Mouse (Mus musculus): ENCODE data around the gene Scube1. TPM values are rescaled to one million over a fixed set of nuclear protein-coding genes. Genes with fewer than 3 reads are reported as not detected.

Gene Scube1
- polyA plus RNA-seq, 1 experiment from 2014 or later = 33.6 TPM

DNA sequence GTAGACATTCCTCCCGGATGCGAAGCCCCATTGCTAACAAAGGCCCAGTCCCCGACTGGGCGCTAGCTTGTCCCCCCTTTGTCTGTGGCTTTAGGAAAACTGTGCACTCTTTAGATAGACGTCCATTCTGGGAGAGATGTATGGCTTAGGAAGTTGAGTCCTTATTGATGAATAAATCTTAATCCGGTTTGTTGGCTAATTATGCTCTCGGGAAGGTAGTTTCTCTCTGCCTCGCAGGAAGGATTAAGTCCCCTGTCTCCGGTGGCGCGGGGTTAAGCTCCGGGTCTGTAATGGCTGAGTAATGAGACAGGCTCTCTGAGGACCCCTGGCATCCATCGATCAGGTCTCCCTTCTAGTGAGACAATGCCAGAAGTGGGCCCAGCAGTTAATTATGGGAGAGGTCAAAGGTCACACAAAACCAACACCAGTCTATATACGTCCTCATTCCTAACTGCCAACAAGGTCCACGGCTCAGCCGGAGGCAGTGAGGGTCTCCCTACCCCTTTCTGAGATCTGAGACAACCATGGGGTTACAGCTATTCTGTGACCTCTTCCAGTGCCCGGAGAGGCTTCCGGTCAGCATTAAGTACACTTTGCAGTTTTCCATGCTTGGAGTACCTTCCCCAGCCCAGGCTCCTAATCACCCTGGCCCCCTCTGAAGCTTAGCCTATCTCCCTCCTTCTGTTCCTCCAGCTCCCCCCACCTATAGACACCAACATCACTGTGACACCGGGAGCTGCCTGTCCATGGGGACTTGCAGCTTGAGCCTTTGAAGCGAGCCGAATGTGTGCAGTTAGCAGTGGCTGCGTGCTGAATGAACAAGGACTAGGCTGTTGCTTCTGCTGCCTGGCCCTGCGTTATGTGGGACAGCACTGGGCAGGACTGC lies 14.7 kb downstream of the Scube1 start:
- WGBS = 17% methylated on average over 23 of the region's 23 CpGs
- ATAC-seq (ENCODE audit: insufficient number of reproducible peaks, insufficient read depth, low FRiP score, low TSS enrichment, low read depth) = no peak
- Histone ChIP-seq H3K27ac (no peak overlapping the region), H3K9me3 (no peaks in the 10 kb centered on the region), H3K9ac (replicated peaks) (0 out of 2 replicates have a peak overlapping the region, but pooled peaks have one; percentile 4), H3K4me1 (replicated peaks) (peaks cover 58% of the 10 kb centered on the region), H3K4me3 (replicated peaks) (no peak overlapping the region), H3K36me3 (no peaks in the 10 kb centered on the region), H3K27me3 (peaks cover 16% of the 10 kb centered on the region; the same call in 1 of the 2 replicates), H3K4me2 (no peak overlapping the region)

DNA sequence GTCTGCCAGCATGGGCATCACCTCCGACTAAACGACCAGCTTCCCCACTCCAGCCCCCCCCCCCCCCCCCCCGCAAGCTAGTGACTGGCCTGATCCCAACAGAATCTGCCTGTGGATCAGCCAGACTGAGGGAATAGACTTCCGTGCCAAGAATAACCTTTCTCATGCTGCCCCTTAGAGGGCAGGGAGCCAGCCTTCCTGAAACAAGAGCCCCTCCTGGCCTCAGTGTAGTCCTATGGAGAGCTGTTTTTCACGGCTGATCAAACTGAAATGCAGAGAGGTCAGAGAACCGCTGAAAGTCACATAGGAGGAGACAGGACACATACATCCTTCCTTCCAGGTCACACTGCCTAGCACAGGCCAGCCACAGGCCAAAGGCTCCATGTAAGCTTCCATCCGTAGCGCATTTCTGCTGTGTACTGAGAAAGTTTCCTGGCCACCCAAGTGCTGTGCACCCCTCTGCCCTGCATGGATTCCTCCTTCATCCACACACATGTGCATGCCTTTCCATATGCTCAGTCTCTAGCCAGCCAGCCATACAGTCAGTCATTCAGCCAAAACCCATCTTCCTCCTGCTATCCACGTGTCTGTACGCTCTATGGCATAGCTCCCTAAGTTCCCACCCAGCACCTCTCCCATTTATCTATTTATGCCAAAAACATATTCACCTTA lies 18.2 kb downstream of the Scube1 start:
- H3K36me3 ChIP-seq = peaks cover 20% of the 10 kb centered on the region; the same call in 1 of the 2 replicates
- H3K9me3 ChIP-seq = 0 out of 2 replicates have a peak, but pooled peaks cover 4% of the 10 kb centered on the region
- H3K9ac ChIP-seq (replicated peaks) = no peak overlapping the region; the same call in 1 of the 2 replicates
- peaks cover 30% of the 10 kb centered on the region for H3K4me1 ChIP-seq (replicated peaks)
- H3K4me2 ChIP-seq = no peak overlapping the region
- ATAC-seq (ENCODE audit: insufficient number of reproducible peaks, insufficient read depth, low FRiP score, low TSS enrichment, low read depth) = no peak
- H3K27ac ChIP-seq = peak overlapping the region; percentile 45; the same call in 1 of the 2 replicates
- H3K4me3 ChIP-seq (replicated peaks) = no peak overlapping the region
- WGBS = 46% methylated on average over 10 of the region's 10 CpGs
- peaks cover 8% of the 10 kb centered on the region; the same call in 1 of the 2 replicates for H3K27me3 ChIP-seq

DNA sequence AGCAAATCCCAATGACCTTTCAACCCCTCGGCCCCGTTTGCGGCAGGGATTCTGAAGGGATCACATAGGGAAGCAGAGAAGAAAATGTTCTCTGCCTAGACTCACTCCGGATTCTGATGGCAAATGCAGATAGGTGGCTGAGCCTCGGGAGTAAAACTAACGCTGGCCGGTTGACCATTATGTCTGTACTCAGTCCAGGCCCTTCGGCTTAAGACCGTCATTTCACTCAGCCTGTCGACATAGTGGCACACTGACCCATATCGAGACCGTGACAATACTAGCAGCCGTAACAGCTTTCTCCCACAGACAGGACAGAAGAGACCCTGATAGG lies 24.3 kb downstream of the Scube1 start:
- Histone ChIP-seq H3K4me3 (replicated peaks) (no peak overlapping the region), H3K27ac (peak overlapping the region; percentile 74), H3K27me3 (no peaks in the 10 kb centered on the region; the same call in 1 of the 2 replicates), H3K9me3 (0 out of 2 replicates have a peak, but pooled peaks cover 4% of the 10 kb centered on the region), H3K4me1 (replicated peaks) (peaks cover 56% of the 10 kb centered on the region), H3K36me3 (peaks cover 20% of the 10 kb centered on the region; the same call in 1 of the 2 replicates), H3K9ac (replicated peaks) (0 out of 2 replicates have a peak overlapping the region, but pooled peaks have one; percentile 31), H3K4me2 (peak overlapping the region; percentile 13; the same call in 1 of the 2 replicates)
- no peak for ATAC-seq (ENCODE audit: insufficient number of reproducible peaks, insufficient read depth, low FRiP score, low TSS enrichment, low read depth)
- 38% methylated on average over 13 of the region's 13 CpGs for WGBS

DNA sequence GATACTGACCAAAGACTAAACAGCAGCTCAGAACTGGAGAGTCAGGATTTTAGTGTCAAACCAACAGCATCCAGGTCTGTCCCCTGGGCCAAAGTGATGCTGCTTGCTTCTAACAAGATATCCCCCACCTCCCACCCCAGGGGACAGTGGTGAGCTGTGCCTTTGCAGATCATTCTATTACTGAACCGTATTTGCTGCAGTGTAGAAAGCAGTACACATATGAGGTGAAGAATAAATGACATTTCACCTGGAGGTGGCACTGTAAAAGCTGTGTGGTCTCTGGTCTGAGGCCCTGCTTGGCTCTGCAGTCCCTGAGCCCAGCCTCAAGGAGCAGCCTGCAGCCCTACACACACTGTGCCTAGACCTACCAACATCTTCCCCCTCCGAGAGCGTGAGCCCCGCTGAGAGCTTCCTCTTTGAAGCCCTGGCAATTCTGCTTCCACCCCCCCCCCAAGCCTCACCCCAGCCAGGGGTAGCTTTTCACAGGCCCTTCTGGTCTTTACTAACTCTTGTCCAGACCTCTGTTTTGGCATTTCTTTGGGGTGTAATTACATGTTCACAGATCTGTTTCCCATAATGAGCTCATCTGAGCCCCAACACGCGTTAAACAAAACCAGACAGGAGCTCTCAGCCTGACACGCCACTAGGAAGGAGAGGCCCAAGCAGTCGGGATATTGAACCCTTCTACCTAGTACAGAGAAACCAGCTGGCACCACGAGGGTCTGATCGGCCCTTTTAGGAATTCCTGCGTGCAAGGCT lies 24.8 kb downstream of the Scube1 start:
- H3K36me3 ChIP-seq = peaks cover 20% of the 10 kb centered on the region; the same call in 1 of the 2 replicates
- 0 out of 2 replicates have a peak, but pooled peaks cover 4% of the 10 kb centered on the region for H3K9me3 ChIP-seq
- H3K9ac ChIP-seq (replicated peaks) = 0 out of 2 replicates have a peak overlapping the region, but pooled peaks have one; percentile 31
- peaks cover 59% of the 10 kb centered on the region for H3K4me1 ChIP-seq (replicated peaks)
- peak overlapping the region; percentile 13 for H3K4me2 ChIP-seq
- peak; percentile 56; the same call in 1 of the 2 replicates for ATAC-seq (ENCODE audit: insufficient number of reproducible peaks, insufficient read depth, low FRiP score, low TSS enrichment, low read depth)
- WGBS = 11% methylated on average over 11 of the region's 11 CpGs
- H3K27me3 ChIP-seq = no peaks in the 10 kb centered on the region; the same call in 1 of the 2 replicates
- no peak overlapping the region for H3K4me3 ChIP-seq (replicated peaks)
- H3K27ac ChIP-seq = peak overlapping the region; percentile 74

DNA sequence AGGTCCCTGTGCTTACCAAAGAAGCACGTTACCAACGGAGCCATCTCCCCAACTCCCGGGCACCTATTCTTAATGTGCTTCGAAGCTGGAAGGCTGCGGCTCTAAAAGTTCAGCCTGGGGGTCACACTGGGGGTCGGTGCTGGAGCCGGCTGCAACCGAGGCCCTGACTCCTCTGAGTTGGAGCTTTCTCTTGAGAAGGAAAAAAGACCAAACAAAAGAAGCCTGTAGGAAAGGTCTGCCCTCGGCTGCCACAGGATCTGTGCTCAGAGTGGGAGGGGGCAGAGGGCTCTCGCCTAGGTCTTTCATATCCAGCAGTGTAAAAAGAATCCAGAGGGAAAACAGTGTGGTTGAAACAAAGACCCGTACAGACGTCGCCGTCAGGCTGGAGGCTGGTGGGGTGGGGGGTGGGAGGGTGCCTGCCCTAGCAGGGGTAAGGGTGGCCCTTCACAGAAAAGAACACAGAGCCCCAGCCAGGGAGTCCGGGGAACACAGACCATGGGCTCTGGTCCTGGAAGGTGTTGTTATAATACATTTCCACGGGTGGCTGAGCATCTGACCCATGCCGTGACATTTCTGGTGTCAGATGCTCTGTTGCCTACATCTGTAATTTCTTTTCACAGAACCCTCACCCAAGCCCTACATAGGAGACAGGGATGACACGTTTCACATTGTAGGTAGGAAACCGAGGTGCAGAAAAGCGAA lies 25.5 kb downstream of the Scube1 start:
- no peak overlapping the region for H3K9ac ChIP-seq (replicated peaks)
- no peak overlapping the region for H3K4me2 ChIP-seq
- H3K4me3 ChIP-seq (replicated peaks) = no peak overlapping the region
- no peaks in the 10 kb centered on the region for H3K27me3 ChIP-seq
- ATAC-seq (ENCODE audit: insufficient number of reproducible peaks, insufficient read depth, low FRiP score, low TSS enrichment, low read depth) = no peak
- 34% methylated on average over 20 of the region's 20 CpGs for WGBS
- 0 out of 2 replicates have a peak, but pooled peaks cover 4% of the 10 kb centered on the region for H3K9me3 ChIP-seq
- H3K27ac ChIP-seq = peak overlapping the region; percentile 74
- H3K36me3 ChIP-seq = peaks cover 20% of the 10 kb centered on the region; the same call in 1 of the 2 replicates
- peaks cover 66% of the 10 kb centered on the region for H3K4me1 ChIP-seq (replicated peaks)

DNA sequence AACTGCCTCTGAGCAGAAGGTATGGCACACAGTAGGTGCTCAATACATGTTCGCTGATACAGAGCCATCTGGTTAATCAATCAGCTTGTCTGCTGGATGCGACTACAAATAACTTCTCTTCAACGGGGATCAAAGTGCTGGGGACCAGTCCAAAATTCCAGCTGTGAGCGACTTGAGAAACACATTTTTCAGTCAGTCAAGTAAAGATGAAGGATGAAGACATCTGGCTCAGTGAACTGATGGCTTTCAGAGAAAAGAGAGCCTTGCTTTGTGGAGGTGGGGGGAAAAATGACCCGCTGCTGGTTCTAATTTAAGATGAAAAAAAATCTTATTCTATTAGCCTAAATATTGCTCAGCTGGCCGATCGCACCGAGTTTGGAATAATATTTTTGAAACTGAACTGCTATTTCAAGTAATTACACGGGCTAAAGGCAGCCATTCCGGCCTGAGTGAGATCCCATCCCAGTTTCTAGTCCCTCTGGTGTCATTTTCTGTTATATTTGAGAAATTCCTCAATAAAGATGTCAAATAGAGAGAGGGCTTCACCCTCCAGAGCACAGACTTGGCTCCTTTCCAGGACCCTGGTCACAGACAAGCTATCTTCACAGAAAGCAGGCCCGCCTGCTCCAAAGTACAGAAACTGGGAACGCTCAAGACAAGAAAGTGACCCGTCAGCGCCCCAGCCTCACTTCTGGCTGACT lies 28.0 kb downstream of the Scube1 start:
- 35% methylated on average over 14 of the region's 14 CpGs for WGBS

DNA sequence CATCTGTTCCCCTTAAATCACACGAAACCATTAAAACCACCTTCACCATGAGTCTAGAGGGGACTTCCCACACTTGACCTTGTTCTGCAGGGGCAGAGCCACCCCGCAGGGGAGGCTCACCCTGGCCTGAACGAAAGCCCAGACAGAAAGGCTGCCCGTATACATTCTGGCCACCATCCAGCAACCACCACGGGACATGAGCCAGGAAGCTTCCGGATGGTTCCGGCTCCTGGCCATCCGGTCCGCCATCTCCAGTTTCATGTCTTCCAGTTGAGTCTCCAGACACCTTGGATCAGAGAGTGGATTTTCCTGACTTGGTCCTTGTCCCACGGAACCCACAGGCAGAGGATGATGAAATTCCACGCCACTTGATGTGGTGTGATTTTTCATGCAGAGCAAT lies 29.7 kb downstream of the Scube1 start:
- no peaks in the 10 kb centered on the region for H3K9me3 ChIP-seq
- H3K9ac ChIP-seq (replicated peaks) = no peak overlapping the region
- H3K27me3 ChIP-seq = peaks cover 4% of the 10 kb centered on the region; the same call in 1 of the 2 replicates
- H3K4me2 ChIP-seq = no peak overlapping the region
- H3K27ac ChIP-seq = no peak overlapping the region
- no peaks in the 10 kb centered on the region for H3K36me3 ChIP-seq
- no peak for ATAC-seq (ENCODE audit: insufficient number of reproducible peaks, insufficient read depth, low FRiP score, low TSS enrichment, low read depth)
- WGBS = 73% methylated on average over 11 of the region's 11 CpGs
- no peak overlapping the region for H3K4me3 ChIP-seq (replicated peaks)
- peaks cover 74% of the 10 kb centered on the region for H3K4me1 ChIP-seq (replicated peaks)

More for the DNA sequence above, 28.0 kb downstream of the Scube1 start:
- no peak overlapping the region for H3K4me3 ChIP-seq (replicated peaks)
- H3K36me3 ChIP-seq = no peaks in the 10 kb centered on the region
- peaks cover 82% of the 10 kb centered on the region for H3K4me1 ChIP-seq (replicated peaks)
- H3K9ac ChIP-seq (replicated peaks) = 0 out of 2 replicates have a peak overlapping the region, but pooled peaks have one; percentile 9
- no peak for ATAC-seq (ENCODE audit: insufficient number of reproducible peaks, insufficient read depth, low FRiP score, low TSS enrichment, low read depth)
- H3K4me2 ChIP-seq = no peak overlapping the region
- no peaks in the 10 kb centered on the region for H3K9me3 ChIP-seq
- H3K27ac ChIP-seq = peak overlapping the region; percentile 78
- peaks cover 4% of the 10 kb centered on the region; the same call in 1 of the 2 replicates for H3K27me3 ChIP-seq

DNA sequence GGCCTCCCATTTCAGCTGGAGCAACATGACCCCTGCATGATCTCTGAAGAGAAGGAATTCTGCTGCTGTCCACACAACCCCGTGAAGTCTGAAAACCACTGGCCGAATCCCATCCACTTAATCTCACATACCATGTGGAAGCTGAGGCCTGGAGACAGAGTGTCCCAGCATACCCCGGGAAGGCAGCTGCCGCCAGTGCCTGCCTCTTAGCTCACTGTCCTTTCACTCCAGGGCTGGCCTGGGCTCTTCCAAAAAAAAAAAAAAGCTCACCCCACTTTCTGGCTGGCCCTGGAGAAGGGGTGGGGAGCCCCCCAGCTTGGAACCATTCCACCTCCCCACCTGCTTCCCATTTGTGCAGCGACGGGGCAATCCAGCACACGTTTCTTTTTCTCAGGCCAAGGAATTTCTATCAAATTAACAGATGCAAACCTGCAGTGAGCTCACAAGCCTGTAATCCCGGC lies 32.9 kb downstream of the Scube1 start:
- peak overlapping the region; percentile 74 for H3K27ac ChIP-seq
- peaks cover 44% of the 10 kb centered on the region for H3K4me1 ChIP-seq (replicated peaks)
- no peak overlapping the region for H3K4me3 ChIP-seq (replicated peaks)
- peaks cover 6% of the 10 kb centered on the region for H3K27me3 ChIP-seq
- ATAC-seq (ENCODE audit: insufficient number of reproducible peaks, insufficient read depth, low FRiP score, low TSS enrichment, low read depth) = no peak
- 22% methylated on average over 8 of the region's 8 CpGs for WGBS
- no peak overlapping the region for H3K4me2 ChIP-seq
- no peak overlapping the region for H3K9ac ChIP-seq (replicated peaks)
- H3K9me3 ChIP-seq = no peaks in the 10 kb centered on the region
- H3K36me3 ChIP-seq = peaks cover 7% of the 10 kb centered on the region; the same call in 1 of the 2 replicates

DNA sequence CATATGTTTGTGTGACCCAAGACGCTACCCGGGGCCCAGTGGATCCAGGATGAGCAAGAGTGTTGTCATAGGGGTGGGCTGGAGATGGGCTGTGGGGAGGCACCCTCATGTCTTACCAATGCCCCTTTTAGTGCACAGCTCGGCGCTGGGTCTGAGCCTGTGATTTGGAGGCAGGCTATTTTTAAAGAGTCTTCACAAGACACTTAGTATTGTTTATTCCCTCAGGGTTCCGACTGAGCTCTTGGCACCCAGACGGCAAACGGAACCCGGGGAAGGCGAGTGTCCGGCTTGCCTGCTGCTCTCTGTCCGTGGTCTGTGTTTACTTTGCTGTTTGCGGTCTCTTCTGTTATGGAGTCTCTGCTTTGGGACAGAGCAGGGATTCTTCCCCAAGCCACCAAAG lies 34.9 kb downstream of the Scube1 start:
- Histone ChIP-seq H3K36me3 (peaks cover 7% of the 10 kb centered on the region; the same call in 1 of the 2 replicates), H3K4me1 (replicated peaks) (peaks cover 36% of the 10 kb centered on the region), H3K27me3 (peaks cover 6% of the 10 kb centered on the region), H3K27ac (no peak overlapping the region), H3K9ac (replicated peaks) (no peak overlapping the region), H3K4me3 (replicated peaks) (no peak overlapping the region), H3K9me3 (no peaks in the 10 kb centered on the region), H3K4me2 (no peak overlapping the region)
- ATAC-seq (ENCODE audit: insufficient number of reproducible peaks, insufficient read depth, low FRiP score, low TSS enrichment, low read depth) = no peak
- 91% methylated on average over 12 of the region's 12 CpGs for WGBS
